Mouse (Mus musculus) intestine, embryonic 15.5 days (tissue): Measurements from ENCODE around the gene Usp45. TPM values are rescaled to one million over a fixed set of nuclear protein-coding genes. Genes with fewer than 3 reads are reported as not detected.
"Not testable (repeated sequence)": the region's sequence is repeated elsewhere in the genome, so short reads cannot be mapped to it uniquely, and the experiment has no call there.

ENCODE experiments used
- ATAC-seq: fragments of 200-750 bp; cut with Nextera tagmentation; 2 replicates; pipeline ENCODE4 v1.8.0; 2017; ENCODE audit warnings: moderate TSS enrichment, moderate library complexity
- H3K27ac ChIP-seq: fragments of 300-500 bp; sonication (generic); 2 replicates; pipeline ENCODE4 v1.5.1; 2015; ENCODE audit warnings: mild to moderate bottlenecking, inconsistent platforms
- H3K27me3 ChIP-seq: fragments of 300-500 bp; sonication (generic); replicated peaks from 2 replicates; pipeline ENCODE4 v1.6.1; 2015; ENCODE audit warnings: inconsistent platforms
- H3K36me3 ChIP-seq: fragments of 300-500 bp; sonication (generic); 2 replicates; pipeline ENCODE4 v1.6.1; 2015; ENCODE audit warnings: inconsistent platforms
- H3K4me1 ChIP-seq: fragments of 300-500 bp; sonication (generic); replicated peaks from 2 replicates; pipeline ENCODE4 v1.6.1; 2015; ENCODE audit warnings: inconsistent platforms
- H3K4me2 ChIP-seq: fragments of 300-500 bp; sonication (generic); replicated peaks from 2 replicates; pipeline ENCODE4 v1.6.1; 2015; ENCODE audit warnings: mild to moderate bottlenecking, inconsistent platforms
- H3K4me3 ChIP-seq: fragments of 300-500 bp; sonication (generic); replicated peaks from 2 replicates; pipeline ENCODE4 v1.5.1; 2015; ENCODE audit warnings: inconsistent platforms
- H3K9ac ChIP-seq: fragments of 300-500 bp; sonication (generic); 2 replicates; pipeline ENCODE4 v1.6.1; 2015; ENCODE audit warnings: inconsistent platforms
- H3K9me3 ChIP-seq: fragments of 300-500 bp; sonication (generic); 2 replicates; pipeline ENCODE4 v1.6.1; 2016; ENCODE audit warnings: inconsistent platforms
- WGBS: fragments of 180-500 bp; shearing (Covaris S2); methylation state at CpG from one replicate; pipeline ENCODE4 v1.1.7; 2015; 5-methylcytosine and 5-hydroxymethylcytosine counted together
- polyA plus RNA-seq: library from polyadenylated mRNA; unstranded; fragments of >200 nt; fragmentation: Nextera tagmentation; extraction: Ambion mirVana; gene quantifications from 2 replicates; pipeline ENCODE4 v1.2.1, GENCODE M21; 2015

Gene Usp45
- polyA plus RNA-seq = 7.0 and 7.6 TPM in 2 replicates

DNA sequence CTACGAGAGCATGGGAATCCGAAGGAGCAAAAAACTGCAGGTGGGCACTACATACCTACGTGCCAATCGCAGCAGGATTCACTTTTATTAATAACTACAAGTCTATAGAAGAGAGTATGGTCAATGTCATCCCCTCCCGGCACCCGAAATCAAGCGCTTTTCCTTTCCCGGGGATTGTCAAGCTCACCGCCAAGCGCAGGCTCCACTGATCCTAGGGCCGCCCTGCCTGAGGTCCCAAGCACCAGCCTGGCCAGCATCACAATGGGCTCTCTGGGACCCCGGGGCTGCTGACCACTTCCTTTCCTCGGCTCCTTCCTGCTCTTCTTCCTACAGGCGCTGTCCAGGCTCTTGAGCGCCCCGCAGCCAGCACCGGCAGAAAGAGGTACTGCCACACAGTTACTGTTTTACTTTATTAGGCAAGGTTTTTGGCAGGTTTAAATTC, at the start of gene Usp45, which contains the start of gene Tstd3:
Usp45 (plus strand) TSS at position 294 of the 442 bp plus-strand sequence.
Tstd3 (minus strand) TSS at position 350 of the 442 bp plus-strand sequence.
- Histone ChIP-seq H3K36me3 (no peaks in the 10 kb centered on the region), H3K4me3 (peak within 1 kb of the TSS; percentile 67), H3K9ac (peak within 1 kb of the TSS; percentile 57), H3K9me3 (no peaks in the 10 kb centered on the region), H3K27me3 (no peaks in the 10 kb centered on the region), H3K4me1 (no peaks in the 10 kb centered on the region), H3K27ac (no peak within 1 kb of the TSS), H3K4me2 (peak within 1 kb of the TSS; percentile 66)
- WGBS = 2% methylated on average over 17 of the region's 17 CpGs
- peak; percentile 90 for ATAC-seq

DNA sequence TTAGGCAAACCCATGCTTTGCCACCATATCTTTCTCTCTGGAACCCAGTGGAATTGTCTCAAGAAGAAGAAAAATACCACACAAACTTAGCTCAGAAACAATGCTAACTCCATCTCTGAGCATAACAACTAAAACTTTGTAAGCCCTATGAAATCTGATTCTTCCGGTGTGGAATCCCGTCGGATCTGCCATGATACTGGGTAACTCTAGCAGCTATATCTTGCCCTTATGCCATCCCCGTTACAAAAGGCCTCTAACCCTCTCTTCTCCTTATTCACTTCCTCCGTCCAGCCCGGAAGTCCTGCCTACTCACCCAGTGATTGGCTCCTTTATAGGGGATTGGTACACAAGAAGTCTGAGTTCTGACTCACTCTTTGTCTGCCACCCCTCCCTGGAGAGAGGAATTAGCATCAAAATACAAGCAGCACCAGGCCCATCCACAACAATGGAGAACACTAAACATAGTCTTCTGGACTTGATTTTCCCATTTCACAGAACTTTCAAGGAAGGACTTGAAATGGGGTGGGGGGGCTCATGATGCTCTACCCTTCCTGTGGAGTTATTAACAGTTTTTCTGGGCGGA, 44.1 kb upstream of the Usp45 start:
- no peak overlapping the region for H3K4me3 ChIP-seq
- no peaks in the 10 kb centered on the region for H3K36me3 ChIP-seq
- H3K27ac ChIP-seq = no peak overlapping the region
- H3K4me2 ChIP-seq = no peak overlapping the region
- no peak overlapping the region for H3K9ac ChIP-seq
- ATAC-seq = no peak
- H3K4me1 ChIP-seq = no peaks in the 10 kb centered on the region
- no peaks in the 10 kb centered on the region for H3K27me3 ChIP-seq
- WGBS = 60% methylated on average over 7 of the region's 7 CpGs
- no peaks in the 10 kb centered on the region for H3K9me3 ChIP-seq

- WGBS = 1% methylated on average over 22 of the region's 22 CpGs
- ATAC-seq = peak; percentile 69
- Histone ChIP-seq H3K27ac (peak overlapping the region; percentile 54), H3K4me2 (peak overlapping the region; percentile 62), H3K4me3 (peak overlapping the region; percentile 79), H3K27me3 (no peaks in the 10 kb centered on the region), H3K9ac (peak overlapping the region; percentile 75; the same call in 1 of the 2 replicates), H3K4me1 (0 out of 2 replicates have a peak, but pooled peaks cover 5% of the 10 kb centered on the region), H3K36me3 (no peaks in the 10 kb centered on the region), H3K9me3 (no peaks in the 10 kb centered on the region)
Observed at GRCm38 (mm10) chr4:21726912-21727614, 39.9 kb upstream of the Usp45 start.

GRCm38 (mm10) chr4:21727615-21728165, 39.3 kb upstream of the Usp45 start, which contains the start of gene Ccnc:
Ccnc (plus strand) TSS chr4:21727701.
- Histone ChIP-seq H3K36me3 (no peaks in the 10 kb centered on the region), H3K4me3 (peak within 1 kb of the TSS; percentile 79), H3K4me1 (0 out of 2 replicates have a peak, but pooled peaks cover 5% of the 10 kb centered on the region), H3K27ac (peak within 1 kb of the TSS; percentile 69), H3K4me2 (peak within 1 kb of the TSS; percentile 62), H3K27me3 (no peaks in the 10 kb centered on the region), H3K9ac (peak within 1 kb of the TSS; percentile 75), H3K9me3 (no peaks in the 10 kb centered on the region)
- WGBS = under 1% methylated on average over 37 of the region's 37 CpGs
- ATAC-seq = peak; percentile 99

- ATAC-seq = no peak; the same call in 1 of the 2 replicates
- 71% methylated on average over 4 of the region's 4 CpGs for WGBS
- Histone ChIP-seq H3K4me1 (no peaks in the 10 kb centered on the region), H3K4me3 (no peak overlapping the region), H3K27me3 (no peaks in the 10 kb centered on the region), H3K27ac (no peak overlapping the region), H3K9me3 (no peaks in the 10 kb centered on the region), H3K4me2 (no peak overlapping the region), H3K9ac (no peak overlapping the region), H3K36me3 (no peaks in the 10 kb centered on the region)
Observed at GRCm38 (mm10) chr4:21739169-21739568, 27.8 kb upstream of the Usp45 start.

- not testable (repeated sequence) for H3K9ac ChIP-seq, H3K4me3 ChIP-seq, H3K4me1 ChIP-seq, ATAC-seq, H3K27ac ChIP-seq, H3K9me3 ChIP-seq, H3K27me3 ChIP-seq, H3K36me3 ChIP-seq, H3K4me2 ChIP-seq
- 97% methylated on average over 8 of the region's 8 CpGs for WGBS
Observed at GRCm38 (mm10) chr4:21744142-21744541, 22.8 kb upstream of the Usp45 start.

DNA sequence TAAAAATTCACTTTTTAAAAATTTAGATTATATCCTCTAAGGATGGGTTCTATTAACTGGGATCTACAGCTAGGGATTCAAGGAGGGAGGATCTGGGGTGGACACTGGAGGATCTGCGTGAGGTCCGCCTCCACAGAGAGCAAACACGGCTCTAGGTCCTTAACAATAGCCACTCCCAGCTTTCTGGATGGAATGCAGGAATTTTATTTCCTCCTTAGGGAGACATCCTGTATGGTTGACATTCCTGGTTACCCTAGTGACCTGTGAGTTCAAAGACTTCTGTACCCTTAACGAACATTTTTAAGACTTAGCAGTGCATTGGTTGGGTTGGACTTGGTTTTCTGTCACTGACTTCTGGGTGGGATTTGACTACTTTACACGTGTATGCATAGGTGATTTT, 21.2 kb upstream of the Usp45 start:
- Histone ChIP-seq H3K27me3 (no peaks in the 10 kb centered on the region), H3K4me1 (no peaks in the 10 kb centered on the region), H3K27ac (no peak overlapping the region), H3K9ac (no peak overlapping the region), H3K9me3 (no peaks in the 10 kb centered on the region), H3K4me2 (no peak overlapping the region), H3K4me3 (no peak overlapping the region), H3K36me3 (no peaks in the 10 kb centered on the region)
- ATAC-seq = no peak
- WGBS = 59% methylated on average over 5 of the region's 5 CpGs

- Histone ChIP-seq H3K27ac (no peak overlapping the region), H3K9me3 (no peaks in the 10 kb centered on the region), H3K36me3 (no peaks in the 10 kb centered on the region), H3K4me3 (no peak overlapping the region), H3K4me1 (no peaks in the 10 kb centered on the region), H3K4me2 (no peak overlapping the region), H3K9ac (no peak overlapping the region), H3K27me3 (no peaks in the 10 kb centered on the region)
- WGBS = 66% methylated on average over 4 of the region's 4 CpGs
- 0 out of 2 replicates have a peak, but pooled peaks have one; percentile 49 for ATAC-seq
Observed at GRCm38 (mm10) chr4:21755123-21755789, 11.7 kb upstream of the Usp45 start.

- H3K4me3 ChIP-seq = no peak overlapping the region
- H3K9me3 ChIP-seq = no peaks in the 10 kb centered on the region
- H3K4me2 ChIP-seq = no peak overlapping the region
- H3K36me3 ChIP-seq = no peaks in the 10 kb centered on the region
- ATAC-seq = no peak
- H3K4me1 ChIP-seq = no peaks in the 10 kb centered on the region
- 58% methylated on average over 1 of the region's 1 CpGs for WGBS
- no peak overlapping the region for H3K27ac ChIP-seq
- H3K9ac ChIP-seq = no peak overlapping the region
- H3K27me3 ChIP-seq = no peaks in the 10 kb centered on the region
Observed at GRCm38 (mm10) chr4:21758860-21759259, 8.1 kb upstream of the Usp45 start.

DNA sequence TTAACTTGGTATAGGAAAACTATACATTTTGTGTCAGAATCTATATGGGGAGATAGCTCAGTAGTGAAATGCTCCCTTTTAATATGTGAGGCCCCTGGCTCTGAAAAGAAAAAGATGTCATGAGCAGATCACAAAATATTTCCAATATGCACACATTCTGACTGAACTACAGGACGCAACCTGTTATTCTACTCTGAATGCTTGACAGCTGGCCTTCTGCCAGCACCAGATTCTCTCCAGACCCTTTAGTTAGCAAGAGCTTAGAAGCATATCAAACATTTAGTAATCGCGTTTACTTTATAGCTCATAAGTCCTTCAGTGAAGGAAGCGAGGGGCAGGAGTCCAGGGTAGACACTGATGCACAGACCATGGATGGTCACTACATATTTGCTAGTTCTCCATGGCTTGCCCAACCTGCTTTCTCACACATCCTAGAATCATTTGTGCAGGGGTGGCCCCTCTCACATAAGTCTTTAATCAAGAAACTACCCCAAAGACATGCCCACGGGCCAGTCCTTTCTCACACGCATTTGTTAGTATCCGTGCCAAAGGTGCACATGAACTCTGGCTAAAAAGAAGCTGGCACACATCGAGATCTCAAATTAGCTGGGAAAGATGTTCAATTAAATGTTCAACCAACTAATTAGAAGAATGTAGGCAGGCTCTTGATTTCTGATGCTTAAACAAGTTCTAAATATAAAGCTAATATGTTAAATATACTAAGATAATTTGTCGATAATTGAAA, 5.4 kb upstream of the Usp45 start:
- H3K4me3 ChIP-seq = no peak overlapping the region
- no peak overlapping the region for H3K27ac ChIP-seq
- WGBS = 66% methylated on average over 9 of the region's 9 CpGs
- no peak overlapping the region for H3K9ac ChIP-seq
- no peaks in the 10 kb centered on the region for H3K27me3 ChIP-seq
- H3K4me1 ChIP-seq = no peaks in the 10 kb centered on the region
- no peaks in the 10 kb centered on the region for H3K9me3 ChIP-seq
- H3K36me3 ChIP-seq = no peaks in the 10 kb centered on the region
- H3K4me2 ChIP-seq = no peak overlapping the region
- no peak for ATAC-seq

DNA sequence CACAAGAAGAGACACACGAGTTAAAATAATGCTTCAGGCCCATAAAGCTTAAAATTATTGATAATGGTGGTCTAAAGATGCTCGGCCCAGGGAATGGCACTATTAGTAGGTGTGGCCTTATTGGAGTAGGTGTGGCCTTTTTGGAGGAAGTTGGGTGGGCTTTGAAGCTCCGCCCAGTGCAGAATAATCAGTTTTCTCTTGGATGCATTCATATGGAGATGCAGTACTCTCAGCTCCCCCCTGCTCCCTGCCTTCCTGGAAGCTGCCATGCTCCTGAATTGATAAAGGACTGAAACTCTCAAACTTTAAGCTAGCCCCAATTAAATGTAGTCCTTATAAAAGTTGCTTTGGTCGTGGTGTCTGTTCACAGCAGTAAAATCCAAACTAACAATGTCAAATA, 3.1 kb upstream of the Usp45 start:
- 76% methylated on average over 4 of the region's 4 CpGs for WGBS
- ATAC-seq = no peak

More for the DNA sequence above, 3.1 kb upstream of the Usp45 start:
- Histone ChIP-seq H3K9me3 (no peaks in the 10 kb centered on the region), H3K27me3 (no peaks in the 10 kb centered on the region), H3K36me3 (no peaks in the 10 kb centered on the region), H3K9ac (no peak overlapping the region), H3K4me3 (no peak overlapping the region), H3K4me1 (no peaks in the 10 kb centered on the region), H3K4me2 (no peak overlapping the region), H3K27ac (no peak overlapping the region)
